Mouse (Mus musculus): ENCODE measurements around the gene Rpusd3. TPM values are rescaled to one million over a fixed set of nuclear protein-coding genes. Genes with fewer than 3 reads are reported as not detected.

Rpusd3 gene
- polyA plus RNA-seq, 1 experiment from 2014 or later, result 21.5 TPM

GRCm38 (mm10) chr6:113427397-113427796 is 8.3 kb upstream of the Rpusd3 start:
- TF ChIP-seq CTCF (IDR thresholded peaks at IDR 0.05; ENCODE audit: low read depth), result peak; percentile 88
- H3K4me1 ChIP-seq (replicated peaks; ENCODE audit: control insufficient read depth, insufficient read depth, low read length), result no peaks in the 10 kb centered on the region
- no peaks in the 10 kb centered on the region for H3K9me3 ChIP-seq (ENCODE audit: control insufficient read depth)
- no peaks in the 10 kb centered on the region for H3K27me3 ChIP-seq (replicated peaks; ENCODE audit: control insufficient read depth, insufficient read depth, low read length)
- no peak overlapping the region for H3K27ac ChIP-seq (ENCODE audit: low read depth, low read length)
- no peak overlapping the region for H3K4me2 ChIP-seq (replicated peaks; ENCODE audit: low read depth)
- no peak for ATAC-seq
- H3K4me3 ChIP-seq (ENCODE audit: low read depth, low read length), result no peak overlapping the region
- peaks cover 16% of the 10 kb centered on the region; the same call in 1 of the 2 replicates for H3K36me3 ChIP-seq (ENCODE audit: control insufficient read depth, insufficient read depth)
- no peak overlapping the region for H3K9ac ChIP-seq (ENCODE audit: low read depth, low read length)
- WGBS, result 69% methylated on average over 3 of the region's 3 CpGs

GRCm38 (mm10) chr6:113426696-113427095 is 7.6 kb upstream of the Rpusd3 start:
- no peak overlapping the region for H3K4me3 ChIP-seq (ENCODE audit: low read depth, low read length)
- H3K36me3 ChIP-seq (ENCODE audit: control insufficient read depth, insufficient read depth), result peaks cover 16% of the 10 kb centered on the region; the same call in 1 of the 2 replicates
- no peak for ATAC-seq
- no peaks in the 10 kb centered on the region for H3K27me3 ChIP-seq (replicated peaks; ENCODE audit: control insufficient read depth, insufficient read depth, low read length)
- no peaks in the 10 kb centered on the region for H3K9me3 ChIP-seq (ENCODE audit: control insufficient read depth)
- no peak for TF ChIP-seq CTCF (IDR thresholded peaks at IDR 0.05; ENCODE audit: low read depth)
- H3K4me1 ChIP-seq (replicated peaks; ENCODE audit: control insufficient read depth, insufficient read depth, low read length), result no peaks in the 10 kb centered on the region
- H3K27ac ChIP-seq (ENCODE audit: low read depth, low read length), result no peak overlapping the region
- no peak overlapping the region for H3K4me2 ChIP-seq (replicated peaks; ENCODE audit: low read depth)
- no peak overlapping the region for H3K9ac ChIP-seq (ENCODE audit: low read depth, low read length)
- 90% methylated on average over 4 of the region's 4 CpGs for WGBS

- ATAC-seq, result peak; percentile 9; the same call in 1 of the 2 replicates
- no peak overlapping the region for H3K9ac ChIP-seq (ENCODE audit: low read depth, low read length)
- peaks cover 16% of the 10 kb centered on the region; the same call in 1 of the 2 replicates for H3K36me3 ChIP-seq (ENCODE audit: control insufficient read depth, insufficient read depth)
- H3K27ac ChIP-seq (ENCODE audit: low read depth, low read length), result no peak overlapping the region
- no peaks in the 10 kb centered on the region for H3K4me1 ChIP-seq (replicated peaks; ENCODE audit: control insufficient read depth, insufficient read depth, low read length)
- H3K4me3 ChIP-seq (ENCODE audit: low read depth, low read length), result no peak overlapping the region
- no peak overlapping the region for H3K4me2 ChIP-seq (replicated peaks; ENCODE audit: low read depth)
- TF ChIP-seq CTCF (IDR thresholded peaks at IDR 0.05; ENCODE audit: low read depth), result no peak
- no peaks in the 10 kb centered on the region for H3K27me3 ChIP-seq (replicated peaks; ENCODE audit: control insufficient read depth, insufficient read depth, low read length)
- no peaks in the 10 kb centered on the region for H3K9me3 ChIP-seq (ENCODE audit: control insufficient read depth)
- 73% methylated on average over 7 of the region's 7 CpGs for WGBS
Observed at GRCm38 (mm10) chr6:113424187-113424586, 5.0 kb upstream of the Rpusd3 start.

GRCm38 (mm10) chr6:113423000-113423399 is 3.9 kb upstream of the Rpusd3 start:
- Histone ChIP-seq H3K4me1 (replicated peaks; ENCODE audit: control insufficient read depth, insufficient read depth, low read length) (0 out of 2 replicates have a peak, but pooled peaks cover 3% of the 10 kb centered on the region), H3K4me3 (ENCODE audit: low read depth, low read length) (no peak overlapping the region), H3K9me3 (ENCODE audit: control insufficient read depth) (no peaks in the 10 kb centered on the region), H3K4me2 (replicated peaks; ENCODE audit: low read depth) (no peak overlapping the region), H3K27me3 (replicated peaks; ENCODE audit: control insufficient read depth, insufficient read depth, low read length) (no peaks in the 10 kb centered on the region), H3K27ac (ENCODE audit: low read depth, low read length) (no peak overlapping the region), H3K9ac (ENCODE audit: low read depth, low read length) (no peak overlapping the region), H3K36me3 (ENCODE audit: control insufficient read depth, insufficient read depth) (peaks cover 11% of the 10 kb centered on the region; the same call in 1 of the 2 replicates)
- 65% methylated on average over 4 of the region's 4 CpGs for WGBS
- TF ChIP-seq CTCF (IDR thresholded peaks at IDR 0.05; ENCODE audit: low read depth), result no peak
- ATAC-seq, result no peak

GRCm38 (mm10) chr6:113418441-113419198 is 520 bp downstream of the Rpusd3 start:
- H3K27me3 ChIP-seq (replicated peaks; ENCODE audit: control insufficient read depth, insufficient read depth, low read length), result no peaks in the 10 kb centered on the region
- peaks cover 17% of the 10 kb centered on the region; the same call in 1 of the 2 replicates for H3K36me3 ChIP-seq (ENCODE audit: control insufficient read depth, insufficient read depth)
- H3K4me1 ChIP-seq (replicated peaks; ENCODE audit: control insufficient read depth, insufficient read depth, low read length), result 0 out of 2 replicates have a peak, but pooled peaks cover 3% of the 10 kb centered on the region
- peak overlapping the region; percentile 63 for H3K4me3 ChIP-seq (ENCODE audit: low read depth, low read length)
- H3K9ac ChIP-seq (ENCODE audit: low read depth, low read length), result peak overlapping the region; percentile 67
- WGBS, result 7% methylated on average over 16 of the region's 16 CpGs
- TF ChIP-seq CTCF (IDR thresholded peaks at IDR 0.05; ENCODE audit: low read depth), result no peak
- no peaks in the 10 kb centered on the region for H3K9me3 ChIP-seq (ENCODE audit: control insufficient read depth)
- peak; percentile 70 for ATAC-seq
- peak overlapping the region; percentile 50; the same call in 1 of the 2 replicates for H3K27ac ChIP-seq (ENCODE audit: low read depth, low read length)
- peak overlapping the region; percentile 89 for H3K4me2 ChIP-seq (replicated peaks; ENCODE audit: low read depth)

GRCm38 (mm10) chr6:113416416-113416815 is 2.7 kb downstream of the Rpusd3 start:
- no peak for ATAC-seq
- no peak overlapping the region for H3K27ac ChIP-seq (ENCODE audit: low read depth, low read length)
- no peaks in the 10 kb centered on the region for H3K27me3 ChIP-seq (replicated peaks; ENCODE audit: control insufficient read depth, insufficient read depth, low read length)
- TF ChIP-seq CTCF (IDR thresholded peaks at IDR 0.05; ENCODE audit: low read depth), result no peak
- H3K36me3 ChIP-seq (ENCODE audit: control insufficient read depth, insufficient read depth), result peaks cover 24% of the 10 kb centered on the region; the same call in 1 of the 2 replicates
- 66% methylated on average over 5 of the region's 5 CpGs for WGBS
- no peaks in the 10 kb centered on the region for H3K9me3 ChIP-seq (ENCODE audit: control insufficient read depth)
- no peak overlapping the region for H3K4me2 ChIP-seq (replicated peaks; ENCODE audit: low read depth)
- 0 out of 2 replicates have a peak, but pooled peaks cover 3% of the 10 kb centered on the region for H3K4me1 ChIP-seq (replicated peaks; ENCODE audit: control insufficient read depth, insufficient read depth, low read length)
- no peak overlapping the region for H3K4me3 ChIP-seq (ENCODE audit: low read depth, low read length)
- H3K9ac ChIP-seq (ENCODE audit: low read depth, low read length), result no peak overlapping the region
